Mouse (Mus musculus) MEL (cell line): ENCODE results near the gene Atrx. TPM values are rescaled to one million over a fixed set of nuclear protein-coding genes. Genes with fewer than 3 reads are reported as not detected.

Experiments used
- DNase-seq: peaks from one replicate; pipeline ENCODE4 v3.0.0; 2011; ENCODE audit warnings: low read depth, low spot score
- H3K27ac ChIP-seq: 2 replicates; pipeline ENCODE4 v1.5.1; 2012; ENCODE audit warnings: low read depth, mild to moderate bottlenecking, control low read depth, low read length, moderate library complexity; ENCODE audit not compliant: control insufficient read depth
- H3K27me3 ChIP-seq, 2 experiments: fragments of 150-350 bp in 1 of 2; sonication (generic) in 1 of 2; 2 replicates each; pipeline ENCODE4 v1.6.1; 2012; ENCODE audit warnings: low read length in 2 of 2, mild to moderate bottlenecking in 2 of 2, improper control_type of control experiment in 1 of 2, moderate library complexity in 1 of 2; ENCODE audit not compliant: insufficient read depth in 2 of 2, control insufficient read depth in 1 of 2
- H3K36me3 ChIP-seq, 2 experiments: 2 replicates each; pipeline ENCODE4 v1.6.1; 2012 to 2014; ENCODE audit warnings: low read length in 2 of 2, improper control_type of control experiment in 1 of 2, inconsistent platforms in 1 of 2, mild to moderate bottlenecking in 1 of 2; ENCODE audit not compliant: insufficient read depth in 2 of 2, control insufficient read depth in 1 of 2
- H3K4me1 ChIP-seq, 2 experiments: fragments of 150-350 bp in 1 of 2; sonication (generic) in 1 of 2; 2 replicates each; pipeline ENCODE4 v1.6.1; 2012; ENCODE audit warnings: low read length in 2 of 2, improper control_type of control experiment in 1 of 2, mild to moderate bottlenecking in 1 of 2; ENCODE audit not compliant: insufficient read depth in 2 of 2, control insufficient read depth in 1 of 2
- H3K4me3 ChIP-seq, 2 experiments: fragments of 150-350 bp in 1 of 2; sonication (generic) in 1 of 2; 2 replicates each; pipeline ENCODE4 v1.5.1; 2012; ENCODE audit warnings: low read depth in 2 of 2, low read length in 2 of 2, mild to moderate bottlenecking in 2 of 2, moderate library complexity in 2 of 2, control low read depth in 1 of 2, improper control_type of control experiment in 1 of 2; ENCODE audit not compliant: control insufficient read depth in 1 of 2, insufficient read depth in 1 of 2
- H3K79me2 ChIP-seq: 2 replicates; pipeline ENCODE4 v1.6.1; 2012; ENCODE audit warnings: mild to moderate bottlenecking, low read length, moderate library complexity; ENCODE audit not compliant: control insufficient read depth, poor library complexity, insufficient read depth
- H3K9ac ChIP-seq: 2 replicates; pipeline ENCODE4 v1.6.1; 2012; ENCODE audit warnings: low read depth, mild to moderate bottlenecking, control low read depth, low read length, moderate library complexity; ENCODE audit not compliant: control insufficient read depth, poor library complexity, severe bottlenecking
- H3K9me3 ChIP-seq: fragments of 150-350 bp; sonication (generic); replicated peaks from 2 replicates; pipeline ENCODE4 v1.6.1; 2012; ENCODE audit warnings: mild to moderate bottlenecking, low read length, improper control_type of control experiment, moderate library complexity; ENCODE audit not compliant: insufficient read depth
- BHLHE40 ChIP-seq: IDR thresholded peaks from 2 replicates; pipeline ENCODE4 v1.6.1; 2012; ENCODE audit warnings: low read depth, mild to moderate bottlenecking, inconsistent platforms, low read length, improper control_type of control experiment, borderline replicate concordance
- CHD1 ChIP-seq: IDR thresholded peaks from 2 replicates; pipeline ENCODE4 v1.6.1; 2012; ENCODE audit warnings: low read depth, mild to moderate bottlenecking, inconsistent platforms, low read length, improper control_type of control experiment
- E2F4 ChIP-seq: IDR thresholded peaks from 2 replicates; pipeline ENCODE4 v1.6.1; 2011; ENCODE audit warnings: low read depth, low read length, improper control_type of control experiment, borderline replicate concordance
- EP300 ChIP-seq, 2 experiments: IDR thresholded peaks; 2 replicates each; pipeline ENCODE4 v1.6.1; 2011; ENCODE audit warnings: improper control_type of control experiment in 2 of 2, low read length in 2 of 2, low read depth in 1 of 2, mild to moderate bottlenecking in 1 of 2
- GATA1 ChIP-seq: IDR thresholded peaks from 2 replicates; pipeline ENCODE4 v1.6.1; 2011; ENCODE audit warnings: low read depth, low read length, improper control_type of control experiment
- HCFC1 ChIP-seq: IDR thresholded peaks from 2 replicates; pipeline ENCODE4 v1.6.1; 2012; ENCODE audit warnings: low read depth, mild to moderate bottlenecking, inconsistent platforms, low read length, improper control_type of control experiment, moderate library complexity
- MAZ ChIP-seq: IDR thresholded peaks from 2 replicates; pipeline ENCODE4 v1.6.1; 2012; ENCODE audit warnings: low read depth, mild to moderate bottlenecking, inconsistent platforms, low read length, improper control_type of control experiment
- MYB ChIP-seq: IDR thresholded peaks from 2 replicates; pipeline ENCODE4 v1.6.1; 2011; ENCODE audit warnings: mild to moderate bottlenecking, low read depth, low read length, improper control_type of control experiment
- MYC ChIP-seq: IDR thresholded peaks from 2 replicates; pipeline ENCODE4 v1.6.1; 2011; ENCODE audit warnings: low read depth, mild to moderate bottlenecking, low read length, improper control_type of control experiment, moderate library complexity
- NRF1 ChIP-seq: IDR thresholded peaks from 2 replicates; pipeline ENCODE4 v1.6.1; 2014; ENCODE audit warnings: low read depth, mild to moderate bottlenecking, inconsistent platforms, low read length, improper control_type of control experiment, moderate library complexity; ENCODE audit not compliant: poor library complexity, insufficient read depth, severe bottlenecking
- POLR2A ChIP-seq, 2 experiments: IDR thresholded peaks; 2 replicates each; pipeline ENCODE4 v1.6.1; 2011 to 2012; ENCODE audit warnings: low read length in 2 of 2, mild to moderate bottlenecking in 2 of 2, control low read depth in 1 of 2, improper control_type of control experiment in 1 of 2, low read depth in 1 of 2, moderate library complexity in 1 of 2; ENCODE audit not compliant: control insufficient read depth in 1 of 2, insufficient read depth in 1 of 2, poor library complexity in 1 of 2
- RAD21 ChIP-seq: IDR thresholded peaks from 2 replicates; pipeline ENCODE4 v1.6.1; 2011; ENCODE audit warnings: mild to moderate bottlenecking, low read depth, low read length, improper control_type of control experiment
- RCOR1 ChIP-seq: IDR thresholded peaks from 2 replicates; pipeline ENCODE4 v1.6.1; 2012; ENCODE audit warnings: low read depth, mild to moderate bottlenecking, inconsistent platforms, low read length, improper control_type of control experiment
- SIN3A ChIP-seq: IDR thresholded peaks from 2 replicates; pipeline ENCODE4 v1.6.1; 2012; ENCODE audit warnings: low read length, improper control_type of control experiment, inconsistent platforms
- SMC3 ChIP-seq: IDR thresholded peaks from 2 replicates; pipeline ENCODE4 v1.6.1; 2011; ENCODE audit warnings: low read depth, low read length, improper control_type of control experiment
- TCF12 ChIP-seq: IDR thresholded peaks from 2 replicates; pipeline ENCODE4 v1.6.1; 2014; ENCODE audit warnings: low read depth, mild to moderate bottlenecking, inconsistent platforms, low read length, improper control_type of control experiment, moderate library complexity
- ZC3H11A ChIP-seq: IDR thresholded peaks from 2 replicates; pipeline ENCODE4 v1.6.1; 2012; ENCODE audit warnings: low read depth, mild to moderate bottlenecking, inconsistent platforms, low read length, improper control_type of control experiment
- ZMIZ1 ChIP-seq: IDR thresholded peaks from 2 replicates; pipeline ENCODE4 v1.6.1; 2012; ENCODE audit warnings: low read depth, mild to moderate bottlenecking, inconsistent platforms, low read length, improper control_type of control experiment, moderate library complexity
- ZNF384 ChIP-seq: IDR thresholded peaks from 2 replicates; pipeline ENCODE4 v1.6.1; 2012; ENCODE audit warnings: low read depth, mild to moderate bottlenecking, inconsistent platforms, low read length, improper control_type of control experiment
- polyA plus RNA-seq, 2 experiments: library from polyadenylated mRNA; stranded (reverse) in 1 of 2; unstranded in 1 of 2; fragments of >175 nt in 1 of 2; fragments of >200 nt in 1 of 2; gene quantifications; 2 replicates each; pipeline versions ENCODE4 v1.2.1 to v1.2.4; 2012; ENCODE audit warnings: low replicate concordance in 2 of 2, low read depth in 1 of 2; ENCODE audit not compliant: insufficient read length in 2 of 2, insufficient read depth in 1 of 2, missing spikeins in 1 of 2
- total RNA-seq: library from RNA; depleted of rRNA; stranded (reverse); fragments of 300-350 nt; gene quantifications from 2 replicates; pipeline ENCODE4 v1.2.3, GENCODE M21; 2012

The Atrx gene
- total and polyA plus RNA-seq, 3 experiments, result 44.4 to 379 (median 46.9) TPM

- no peak for TF ChIP-seq BHLHE40
Observed at GRCm38 (mm10) chrX:105824462-105824861, 104.7 kb downstream of the Atrx start (continued).

GRCm38 (mm10) chrX:105794806-105795403 lies 134.3 kb downstream of the Atrx start:
- DNase-seq, result no peak
- TF ChIP-seq HCFC1 (no peak), GATA1 (no peak), BHLHE40 (no peak), SMC3 (no peak), POLR2A (IDR thresholded peaks at IDR 0.05; ENCODE audit: control insufficient read depth in 1 of 2, insufficient read depth in 1 of 2, low read depth in 1 of 2, low read length in 2 of 2, poor library complexity in 1 of 2) (no peak)
- Histone ChIP-seq H3K27ac (no peak overlapping the region), H3K36me3 (no peaks in the 10 kb centered on the region; a peak in 1 of 4 replicates), H3K27me3 (no peaks in the 10 kb centered on the region), H3K9ac (no peak overlapping the region), H3K9me3 (no peaks in the 10 kb centered on the region), H3K79me2 (no peaks in the 10 kb centered on the region), H3K4me1 (no peaks in the 10 kb centered on the region), H3K4me3 (no peak overlapping the region)

GRCm38 (mm10) chrX:105773281-105773680 lies 155.9 kb downstream of the Atrx start:
- TF ChIP-seq ZMIZ1 (no peak), RAD21 (no peak)
- Histone ChIP-seq H3K79me2 (no peaks in the 10 kb centered on the region), H3K36me3 (no peaks in the 10 kb centered on the region), H3K27me3 (no peaks in the 10 kb centered on the region), H3K9ac (no peak overlapping the region), H3K4me1 (no peaks in the 10 kb centered on the region), H3K4me3 (no peak overlapping the region), H3K27ac (no peak overlapping the region), H3K9me3 (no peaks in the 10 kb centered on the region)
- DNase-seq, result no peak

- TF ChIP-seq NRF1 (no peak), CHD1 (no peak), ZC3H11A (no peak), MAZ (no peak), E2F4 (no peak), TCF12 (no peak), MYC (no peak), EP300 (IDR thresholded peaks at IDR 0.05; ENCODE audit: low read depth in 1 of 2, low read length in 2 of 2) (no peak), ZNF384 (no peak), MYB (no peak), BHLHE40 (no peak), RCOR1 (no peak), RAD21 (no peak), SIN3A (no peak)
- H3K79me2 ChIP-seq, result no peaks in the 10 kb centered on the region
- H3K9ac ChIP-seq, result no peak overlapping the region
- no peak overlapping the region for H3K27ac ChIP-seq
- H3K36me3 ChIP-seq, result no peaks in the 10 kb centered on the region
- DNase-seq, result no peak
- no peaks in the 10 kb centered on the region for H3K9me3 ChIP-seq
- H3K4me3 ChIP-seq, result no peak overlapping the region
- no peaks in the 10 kb centered on the region for H3K27me3 ChIP-seq
- no peaks in the 10 kb centered on the region for H3K4me1 ChIP-seq
Observed at GRCm38 (mm10) chrX:105767932-105768331, 161.3 kb downstream of the Atrx start.
